Mouse (Mus musculus) kidney, embryonic 14.5 days (tissue): ENCODE data around the gene Rab26. TPM values are rescaled to one million over a fixed set of nuclear protein-coding genes. Genes with fewer than 3 reads are reported as not detected.

Source experiments
- ATAC-seq: fragments of 200-750 bp; cut with Nextera tagmentation; 2 replicates; pipeline ENCODE4 v1.8.0; 2017; ENCODE audit warnings: moderate number of reproducible peaks, mild to moderate bottlenecking, moderate TSS enrichment, moderate library complexity; ENCODE audit not compliant: low FRiP score, low TSS enrichment
- H3K27ac ChIP-seq: fragments of 300-500 bp; sonication (generic); 2 replicates; pipeline ENCODE4 v1.5.1; 2014; ENCODE audit warnings: low read depth, mild to moderate bottlenecking, low read length, moderate library complexity, mixed read lengths
- H3K27me3 ChIP-seq: fragments of 300-500 bp; sonication (generic); 2 replicates; pipeline ENCODE4 v1.6.1; 2014; ENCODE audit warnings: mild to moderate bottlenecking, low read length; ENCODE audit not compliant: control insufficient read depth, insufficient read depth
- H3K36me3 ChIP-seq: fragments of 300-500 bp; sonication (generic); 2 replicates; pipeline ENCODE4 v1.6.1; 2014; ENCODE audit warnings: low read length, mixed read lengths; ENCODE audit not compliant: control insufficient read depth, insufficient read depth
- H3K4me1 ChIP-seq: fragments of 300-500 bp; sonication (generic); 2 replicates; pipeline ENCODE4 v1.6.1; 2014; ENCODE audit warnings: low read length, mixed read lengths; ENCODE audit not compliant: control insufficient read depth, insufficient read depth
- H3K4me2 ChIP-seq: fragments of 300-500 bp; sonication (generic); replicated peaks from 2 replicates; pipeline ENCODE4 v1.6.1; 2014; ENCODE audit warnings: low read depth, mild to moderate bottlenecking, low read length
- H3K4me3 ChIP-seq: fragments of 300-500 bp; sonication (generic); 2 replicates; pipeline ENCODE4 v1.5.1; 2014; ENCODE audit warnings: mild to moderate bottlenecking, low read length
- H3K9ac ChIP-seq: fragments of 300-500 bp; sonication (generic); 2 replicates; pipeline ENCODE4 v1.6.1; 2014; ENCODE audit warnings: low read depth, mild to moderate bottlenecking, low read length, moderate library complexity
- H3K9me3 ChIP-seq: fragments of 300-500 bp; sonication (generic); 2 replicates; pipeline ENCODE4 v1.6.1; 2016; ENCODE audit warnings: low read length; ENCODE audit not compliant: control insufficient read depth
- WGBS: fragments of 180-500 bp; shearing (Covaris S2); extraction: QIAGEN DNeasy Blood & Tissue Kit; methylation state at CpG from one replicate; pipeline ENCODE4 v1.1.7; 2014; 5-methylcytosine and 5-hydroxymethylcytosine counted together
- polyA plus RNA-seq: library from polyadenylated mRNA; unstranded; fragments of >200 nt; fragmentation: Nextera tagmentation; extraction: Ambion mirVana; gene quantifications from 2 replicates; pipeline ENCODE4 v1.2.1, GENCODE M21; 2014

Gene Rab26
- polyA plus RNA-seq, 1 experiment from 2014 or later: 2.7 TPM

DNA sequence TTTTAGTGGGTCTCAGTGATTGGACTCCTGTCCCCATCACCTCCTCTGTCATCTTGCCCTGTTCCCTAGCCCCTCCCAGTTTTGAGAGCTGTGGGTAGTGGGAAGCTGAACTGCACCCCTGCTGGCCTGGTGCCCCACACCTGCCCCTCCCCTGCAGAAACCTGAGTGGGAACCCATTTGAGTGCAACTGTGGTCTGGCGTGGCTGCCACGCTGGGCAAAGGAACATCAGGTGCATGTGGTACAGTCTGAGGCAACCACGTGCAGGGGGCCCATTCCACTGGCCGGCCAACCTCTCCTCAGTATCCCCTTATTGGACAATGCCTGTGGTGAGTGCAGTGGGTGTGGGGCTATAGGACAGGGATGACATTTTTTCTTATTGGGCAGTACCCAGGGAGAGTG lies 30.4 kb upstream of the Rab26 start:
- WGBS: 84% methylated on average over 4 of the region's 4 CpGs
- Histone ChIP-seq H3K4me1 (no peaks in the 10 kb centered on the region), H3K36me3 (peaks cover 34% of the 10 kb centered on the region), H3K9me3 (no peaks in the 10 kb centered on the region), H3K27ac (no peak overlapping the region), H3K4me2 (no peak overlapping the region), H3K27me3 (no peaks in the 10 kb centered on the region), H3K9ac (no peak overlapping the region), H3K4me3 (no peak overlapping the region)
- no peak for ATAC-seq

DNA sequence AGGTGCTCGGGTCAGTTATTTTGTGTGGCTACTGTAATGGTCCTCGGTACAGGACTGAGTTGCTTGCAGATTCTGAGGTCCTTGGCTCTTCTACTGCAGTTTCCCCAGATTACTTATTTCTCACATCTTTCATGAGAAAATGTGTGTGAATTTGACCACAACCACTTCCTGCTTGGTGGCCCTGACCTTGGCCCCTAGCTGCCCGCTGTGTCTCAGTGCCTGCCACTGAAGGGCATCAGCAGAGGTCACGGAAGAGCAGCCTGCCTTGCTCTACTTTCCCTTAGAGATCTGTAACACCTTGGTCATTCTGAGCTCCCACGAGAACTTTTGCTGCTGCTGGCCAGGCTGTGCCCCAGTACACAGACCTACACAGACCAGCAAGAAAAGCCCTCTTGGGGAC lies 29.6 kb upstream of the Rab26 start:
- no peaks in the 10 kb centered on the region for H3K4me1 ChIP-seq
- H3K4me2 ChIP-seq: no peak overlapping the region
- H3K9ac ChIP-seq: no peak overlapping the region
- WGBS: 72% methylated on average over 5 of the region's 5 CpGs
- peaks cover 26% of the 10 kb centered on the region; the same call in 1 of the 2 replicates for H3K36me3 ChIP-seq
- no peak for ATAC-seq
- H3K4me3 ChIP-seq: no peak overlapping the region
- H3K27ac ChIP-seq: no peak overlapping the region
- no peaks in the 10 kb centered on the region for H3K9me3 ChIP-seq
- H3K27me3 ChIP-seq: no peaks in the 10 kb centered on the region

DNA sequence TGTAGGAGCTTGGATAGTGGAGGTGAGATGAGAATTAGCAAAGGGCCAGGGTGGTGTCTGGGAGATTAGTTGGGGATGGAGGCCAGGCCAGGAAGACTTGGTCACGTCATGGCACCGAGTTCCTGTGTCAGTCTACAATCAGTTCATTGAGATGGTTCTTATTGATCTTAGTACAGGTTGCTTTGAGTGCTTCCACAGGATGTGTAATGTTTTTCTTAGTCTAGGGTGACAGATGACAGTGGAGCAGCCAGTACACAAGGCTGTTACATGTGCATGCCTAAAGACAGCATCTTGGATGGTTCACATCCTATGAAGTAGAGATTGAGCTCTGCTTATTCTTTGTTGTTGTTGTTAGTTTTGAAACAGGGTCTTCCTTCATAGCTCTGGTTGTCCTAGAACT lies 27.6 kb upstream of the Rab26 start:
- 91% methylated on average over 2 of the region's 2 CpGs for WGBS
- Histone ChIP-seq H3K4me1 (no peaks in the 10 kb centered on the region), H3K4me2 (no peak overlapping the region), H3K27ac (no peak overlapping the region), H3K36me3 (peaks cover 17% of the 10 kb centered on the region; the same call in 1 of the 2 replicates), H3K27me3 (no peaks in the 10 kb centered on the region), H3K9me3 (no peaks in the 10 kb centered on the region), H3K9ac (no peak overlapping the region), H3K4me3 (no peak overlapping the region)
- no peak for ATAC-seq

DNA sequence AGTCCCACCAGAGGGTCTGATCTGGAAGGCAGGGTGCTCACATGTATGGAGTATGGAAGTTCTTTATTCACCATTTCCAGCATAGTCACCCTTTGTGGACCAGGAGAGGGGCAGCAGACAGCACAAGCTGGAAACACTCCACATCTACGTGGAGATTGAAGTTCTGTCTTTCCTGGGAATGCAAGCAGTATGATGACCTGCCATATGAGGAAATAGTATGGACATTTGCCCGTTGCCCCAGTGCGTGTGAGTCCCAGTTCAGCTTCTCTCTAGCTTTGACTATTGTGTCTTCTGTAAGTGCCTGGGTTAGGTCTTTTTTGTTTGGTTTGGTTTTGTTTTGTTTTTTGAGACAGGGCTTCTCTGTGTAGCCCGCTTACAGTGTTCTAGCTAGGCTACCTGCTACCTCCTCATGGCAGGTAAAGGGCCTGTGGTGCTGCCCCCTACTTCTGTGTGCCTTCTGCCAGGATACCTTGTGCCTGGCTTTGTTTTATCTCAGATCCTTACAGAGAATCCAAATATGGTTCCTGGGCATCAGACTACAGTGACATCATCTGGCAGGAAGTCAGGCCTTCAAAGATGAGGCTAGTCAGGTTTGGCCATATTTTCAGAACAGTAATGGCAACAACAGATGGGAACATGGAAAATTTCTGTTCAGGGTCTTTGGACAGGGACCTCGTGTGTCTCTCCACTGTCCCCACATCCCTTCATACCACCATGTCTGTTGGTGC lies 26.5 kb upstream of the Rab26 start:
- H3K9me3 ChIP-seq: no peaks in the 10 kb centered on the region

DNA sequence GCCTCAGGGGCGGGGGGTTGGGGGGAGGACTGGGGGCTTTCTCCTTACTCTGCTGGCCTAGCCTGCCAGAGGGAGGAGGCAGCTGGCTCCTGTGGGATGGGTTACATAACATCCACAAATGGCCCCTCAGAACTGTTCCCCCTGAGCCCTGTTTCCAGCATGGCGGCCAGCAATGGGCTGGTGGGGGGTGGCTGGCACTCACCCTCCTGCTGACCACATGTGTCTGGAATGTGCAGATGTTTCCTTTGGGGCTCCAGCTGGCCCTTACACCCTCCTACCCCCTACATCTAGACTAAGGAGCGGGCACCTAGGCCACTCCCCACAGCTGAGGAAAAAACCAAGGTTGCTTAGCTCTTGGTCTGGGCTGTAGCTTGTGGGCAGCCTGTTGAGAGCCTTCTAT lies 25.1 kb upstream of the Rab26 start:
- WGBS: 61% methylated on average over 3 of the region's 3 CpGs
- no peak overlapping the region for H3K9ac ChIP-seq
- H3K27ac ChIP-seq: peak overlapping the region; percentile 63; the same call in 1 of the 2 replicates

More for the DNA sequence above, 26.5 kb upstream of the Rab26 start:
- H3K4me3 ChIP-seq: no peak overlapping the region
- no peak overlapping the region for H3K4me2 ChIP-seq
- no peaks in the 10 kb centered on the region for H3K27me3 ChIP-seq
- ATAC-seq: no peak
- H3K9ac ChIP-seq: no peak overlapping the region
- whole genome bisulfite sequencing: 92% methylated on average over 5 of the region's 5 CpGs
- H3K27ac ChIP-seq: no peak overlapping the region
- H3K4me1 ChIP-seq: no peaks in the 10 kb centered on the region
- peaks cover 11% of the 10 kb centered on the region; the same call in 1 of the 2 replicates for H3K36me3 ChIP-seq

DNA sequence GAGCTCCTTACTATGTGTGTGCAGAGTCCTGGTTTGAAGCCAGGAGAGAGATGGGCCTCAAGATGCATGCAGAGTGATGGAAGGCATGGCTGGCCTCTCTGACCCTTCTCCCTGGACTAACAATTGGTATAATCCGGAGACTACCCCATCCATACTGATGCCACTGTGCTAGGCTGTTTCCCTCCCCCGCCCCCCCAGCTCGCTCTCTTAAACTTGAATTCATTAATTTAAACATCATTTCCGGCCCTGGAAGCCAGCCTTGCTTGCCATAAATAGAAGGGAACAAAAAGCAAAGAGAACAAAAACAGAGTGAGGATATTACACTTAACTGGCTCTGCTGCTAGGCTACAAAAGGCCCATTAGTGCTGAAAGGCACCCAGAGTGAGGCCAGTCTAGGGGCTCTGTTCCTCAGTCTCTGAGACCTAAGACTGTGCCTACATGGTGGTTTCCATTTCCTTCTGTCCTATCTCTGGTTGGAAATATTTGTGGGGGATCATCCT lies 24.6 kb upstream of the Rab26 start:
- Histone ChIP-seq H3K4me2 (no peak overlapping the region), H3K36me3 (no peaks in the 10 kb centered on the region), H3K4me3 (no peak overlapping the region), H3K27me3 (no peaks in the 10 kb centered on the region), H3K27ac (peak overlapping the region; percentile 63; the same call in 1 of the 2 replicates), H3K4me1 (no peaks in the 10 kb centered on the region), H3K9ac (no peak overlapping the region), H3K9me3 (no peaks in the 10 kb centered on the region)
- WGBS: 42% methylated on average over 4 of the region's 4 CpGs
- ATAC-seq: no peak

More for the DNA sequence above, 25.1 kb upstream of the Rab26 start:
- H3K4me2 ChIP-seq: no peak overlapping the region
- ATAC-seq: no peak
- H3K36me3 ChIP-seq: no peaks in the 10 kb centered on the region
- H3K27me3 ChIP-seq: no peaks in the 10 kb centered on the region
- H3K4me1 ChIP-seq: no peaks in the 10 kb centered on the region
- no peak overlapping the region for H3K4me3 ChIP-seq
- no peaks in the 10 kb centered on the region for H3K9me3 ChIP-seq

DNA sequence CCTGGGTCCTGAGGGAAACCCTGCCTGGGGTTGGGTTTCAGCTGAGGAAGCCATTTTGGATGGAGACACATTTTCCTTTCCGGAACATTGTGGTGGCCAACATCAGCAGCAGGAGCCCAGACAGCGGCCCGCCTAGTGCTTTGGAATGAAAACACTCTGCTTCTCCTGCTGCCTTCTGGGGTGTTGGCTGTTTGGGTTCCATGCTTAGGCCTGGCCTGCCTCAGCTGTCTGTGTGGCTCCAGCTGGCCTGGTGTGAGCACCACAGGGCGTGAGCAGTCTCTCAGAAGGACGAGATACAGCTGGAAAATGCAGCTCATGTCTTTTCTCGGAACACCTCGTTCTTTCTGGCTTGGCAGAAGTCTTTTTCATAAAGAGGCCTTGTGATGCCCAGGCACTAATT lies 23.1 kb upstream of the Rab26 start:
- WGBS: 80% methylated on average over 7 of the region's 7 CpGs
- Histone ChIP-seq H3K4me2 (no peak overlapping the region), H3K9me3 (no peaks in the 10 kb centered on the region)

DNA sequence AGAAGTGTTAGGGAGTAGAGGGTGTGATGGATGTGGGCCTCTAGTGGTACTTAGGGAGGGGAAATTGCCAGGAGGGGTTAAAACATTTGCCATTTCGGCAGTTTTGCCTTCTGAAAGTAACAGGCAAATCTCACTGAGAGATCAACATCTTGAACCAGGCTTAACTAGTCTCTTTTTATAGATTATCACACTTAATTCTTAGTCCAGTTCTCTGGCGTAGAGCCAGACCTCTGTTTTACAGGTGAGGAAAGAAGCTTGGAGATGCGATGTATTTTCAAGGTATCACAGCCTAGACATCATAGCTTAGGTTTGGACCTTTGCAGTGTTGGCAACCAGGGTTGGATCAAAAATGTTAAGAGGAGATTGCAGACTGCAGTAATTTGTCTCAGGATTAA lies 17.0 kb upstream of the Rab26 start:
- Histone ChIP-seq H3K36me3 (no peaks in the 10 kb centered on the region), H3K9ac (peak overlapping the region; percentile 93; the same call in 1 of the 2 replicates), H3K9me3 (no peaks in the 10 kb centered on the region), H3K4me3 (peak overlapping the region; percentile 86), H3K27me3 (no peaks in the 10 kb centered on the region; the same call in 1 of the 2 replicates), H3K27ac (peak overlapping the region; percentile 95; the same call in 1 of the 2 replicates), H3K4me2 (peak overlapping the region; percentile 90), H3K4me1 (peaks cover 13% of the 10 kb centered on the region)
- 40% methylated on average over 3 of the region's 3 CpGs for WGBS
- ATAC-seq: no peak

More for the DNA sequence above, 23.1 kb upstream of the Rab26 start:
- H3K27ac ChIP-seq: no peak overlapping the region
- no peaks in the 10 kb centered on the region for H3K36me3 ChIP-seq
- peaks cover 2% of the 10 kb centered on the region; the same call in 1 of the 2 replicates for H3K4me1 ChIP-seq
- H3K27me3 ChIP-seq: no peaks in the 10 kb centered on the region
- no peak overlapping the region for H3K4me3 ChIP-seq
- no peak for ATAC-seq
- no peak overlapping the region for H3K9ac ChIP-seq

DNA sequence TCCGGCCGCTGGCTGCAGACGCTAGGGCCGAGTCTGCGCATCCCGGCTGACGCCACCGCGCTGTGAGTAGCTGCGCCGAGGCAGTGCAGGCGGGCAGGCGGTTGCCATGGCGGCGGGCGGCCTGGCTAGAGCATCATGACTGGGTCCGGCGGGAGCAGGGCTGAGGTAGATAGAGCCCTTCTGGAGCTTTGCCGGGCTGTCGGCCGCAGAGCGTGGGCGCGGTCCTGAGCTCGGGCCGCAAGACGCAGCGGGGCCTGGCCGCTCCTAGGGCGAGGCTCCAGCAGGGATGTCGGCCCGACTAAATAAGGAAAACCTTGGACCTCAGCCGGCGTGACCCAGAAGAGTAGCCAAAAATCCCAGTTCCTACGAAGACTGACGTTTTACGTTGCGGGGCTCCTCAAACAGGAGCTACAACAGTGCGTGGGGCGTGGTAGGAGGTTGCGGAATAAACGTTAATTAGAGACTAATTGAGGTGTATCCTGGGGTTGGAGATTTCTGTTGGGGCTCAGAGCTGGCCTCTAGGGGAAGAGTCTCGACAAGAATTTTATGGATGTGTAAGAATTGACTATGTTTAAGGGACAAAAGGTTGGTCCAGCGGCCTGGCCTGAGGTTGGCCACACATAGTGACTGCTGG lies 16.5 kb upstream of the Rab26 start:
- peak overlapping the region; percentile 86 for H3K4me3 ChIP-seq
- no peaks in the 10 kb centered on the region for H3K9me3 ChIP-seq
- no peaks in the 10 kb centered on the region; the same call in 1 of the 2 replicates for H3K27me3 ChIP-seq
- ATAC-seq: peak; percentile 75
- under 1% methylated on average over 44 of the region's 44 CpGs for WGBS
- peaks cover 13% of the 10 kb centered on the region for H3K4me1 ChIP-seq
- H3K27ac ChIP-seq: peak overlapping the region; percentile 95
- H3K9ac ChIP-seq: peak overlapping the region; percentile 93
- no peaks in the 10 kb centered on the region for H3K36me3 ChIP-seq
- H3K4me2 ChIP-seq: peak overlapping the region; percentile 90
